Mouse (Mus musculus): ENCODE results near the gene Larp6.

Gene Larp6

DNA sequence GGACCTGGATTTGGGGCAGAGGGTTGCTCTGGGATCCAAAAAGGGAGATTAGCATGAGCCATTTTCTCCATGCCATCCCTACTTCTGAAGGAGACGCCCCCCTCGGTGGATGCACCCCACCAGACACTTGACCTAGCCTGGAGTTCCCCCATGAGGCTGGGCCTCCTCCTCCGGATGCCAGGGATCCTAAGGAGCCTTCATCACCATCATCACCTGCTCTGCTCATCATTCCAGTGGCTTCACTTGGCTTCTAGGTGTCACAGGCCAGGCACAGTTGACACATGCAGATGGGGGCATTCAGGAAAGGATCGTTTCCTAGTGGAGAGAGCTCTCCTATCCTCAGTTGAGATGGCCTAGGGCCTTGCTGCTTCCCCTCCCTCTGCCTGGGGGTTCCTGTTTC lies 827 bp downstream of the Larp6 start:
- in situ Hi-C loops (cut with MboI; ENCODE audit: unreplicated experiment in 2 of 2): loop anchor here in 1 of 2 experiments (25.0 kb wide), 1 partner anchor 1174 kb away; no protein-coding TSS in a partner anchor

DNA sequence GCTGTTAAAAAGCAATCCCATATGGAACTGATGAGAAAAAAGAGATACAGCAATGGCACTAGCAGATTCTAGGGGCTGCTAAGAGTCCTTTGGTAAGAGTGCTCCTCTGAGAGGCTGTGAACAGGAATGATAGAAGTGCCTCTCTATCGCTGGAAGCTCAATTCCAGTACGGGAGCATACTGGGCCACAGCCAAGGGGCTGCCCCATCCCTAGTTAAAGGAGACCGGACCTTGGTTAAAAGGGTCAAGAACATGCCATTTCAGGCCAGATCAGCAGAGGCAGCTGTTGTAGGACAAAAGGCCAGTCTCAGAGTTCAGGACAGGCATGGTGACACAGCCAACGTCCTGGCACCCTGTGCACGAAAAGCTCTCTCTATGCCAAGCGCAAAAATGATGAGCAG lies 1.4 kb downstream of the Larp6 start:
- in situ Hi-C loops (cut with MboI; ENCODE audit: unreplicated experiment in 2 of 2): loop anchor here in 1 of 2 experiments (25.0 kb wide), 1 partner anchor 1173 kb away; no protein-coding TSS in a partner anchor

DNA sequence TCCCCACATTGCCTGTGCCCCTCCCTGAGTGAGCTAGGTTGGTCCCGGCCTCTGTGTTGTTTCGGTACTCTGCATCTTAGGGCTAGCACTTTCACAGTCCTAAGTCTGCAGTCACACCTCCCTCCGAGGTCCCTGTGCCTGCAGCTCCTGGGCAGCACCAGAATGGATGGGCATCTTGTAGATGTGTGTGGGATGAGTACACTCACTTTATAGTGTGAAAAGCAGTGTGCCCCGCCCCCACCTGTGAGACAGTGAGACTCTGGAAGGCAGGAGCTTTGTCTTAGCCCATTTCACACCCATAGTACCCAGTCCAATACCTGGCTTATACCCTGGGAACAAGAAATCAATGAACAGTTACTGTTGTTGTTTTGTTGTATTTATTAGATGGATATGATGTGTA lies 2.5 kb downstream of the Larp6 start:
- in situ Hi-C loops (cut with MboI; ENCODE audit: unreplicated experiment in 2 of 2): loop anchor here in 1 of 2 experiments (25.0 kb wide), 1 partner anchor 1172 kb away; no protein-coding TSS in a partner anchor

DNA sequence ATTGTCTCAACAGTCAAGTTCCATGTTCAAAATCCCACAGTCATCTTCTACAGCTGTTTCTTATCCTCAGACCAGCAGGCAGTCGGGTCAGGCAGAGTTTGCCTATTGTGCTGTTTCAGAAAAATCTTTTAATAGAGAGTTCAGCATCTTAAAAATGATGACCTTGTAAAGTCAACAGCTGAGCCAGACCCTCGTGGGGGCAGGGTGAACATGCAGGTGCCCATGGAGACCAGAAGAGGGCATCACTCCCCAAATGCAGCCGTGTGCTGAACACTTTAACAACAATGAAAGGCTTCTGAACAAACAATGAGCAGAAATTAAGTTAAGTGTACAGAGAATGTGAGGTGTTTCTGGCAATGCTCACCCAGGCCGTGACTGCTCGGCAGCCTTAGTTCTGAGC lies 3.0 kb downstream of the Larp6 start:
- in situ Hi-C loops (cut with MboI; ENCODE audit: unreplicated experiment in 2 of 2): loop anchor here in 1 of 2 experiments (25.0 kb wide), 1 partner anchor 1171 kb away; no protein-coding TSS in a partner anchor

DNA sequence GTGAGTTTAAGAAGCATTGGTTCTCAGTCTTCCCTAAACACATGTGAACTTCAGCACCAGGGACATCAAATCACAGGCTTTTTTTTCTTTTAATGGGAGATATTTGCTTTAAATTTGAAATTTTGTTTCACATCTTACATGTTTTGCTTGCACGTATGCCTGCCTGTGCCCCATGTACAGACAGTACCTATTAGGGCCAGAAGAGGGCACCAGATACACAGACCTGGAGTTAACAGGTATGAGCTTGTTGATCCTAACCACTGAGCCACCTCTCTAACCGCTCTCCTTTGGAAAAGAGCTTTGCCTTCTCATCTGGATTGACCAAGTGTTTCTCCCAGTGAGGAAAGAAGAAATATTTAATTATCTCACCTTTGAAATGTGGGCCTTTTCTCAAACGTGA lies 5.5 kb downstream of the Larp6 start:
- in situ Hi-C loops (cut with MboI; ENCODE audit: unreplicated experiment in 2 of 2): loop anchor here in 1 of 2 experiments (25.0 kb wide), 1 partner anchor 1169 kb away; no protein-coding TSS in a partner anchor

DNA sequence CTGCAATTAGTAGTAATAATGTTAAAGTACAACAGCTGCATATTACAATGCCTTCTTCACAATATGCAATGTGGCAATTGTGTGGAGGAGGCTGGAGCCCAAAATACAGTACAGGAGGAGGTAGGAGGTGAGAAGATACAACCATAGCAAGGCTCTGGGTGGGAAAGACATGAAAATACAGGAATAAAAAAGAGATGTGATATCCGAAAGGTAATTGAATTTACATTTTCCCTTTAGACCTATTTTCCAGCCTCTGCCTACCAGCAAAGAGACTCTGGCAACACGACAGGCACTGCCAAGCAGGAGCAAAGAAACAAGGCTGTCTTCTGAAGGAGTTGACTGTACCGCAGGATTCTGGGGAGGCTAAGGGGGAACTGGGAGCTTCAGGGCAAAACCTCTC lies 6.9 kb downstream of the Larp6 start:
- in situ Hi-C loops (cut with MboI; ENCODE audit: unreplicated experiment in 2 of 2): loop anchor here in 1 of 2 experiments (25.0 kb wide), 1 partner anchor 1168 kb away; no protein-coding TSS in a partner anchor

DNA sequence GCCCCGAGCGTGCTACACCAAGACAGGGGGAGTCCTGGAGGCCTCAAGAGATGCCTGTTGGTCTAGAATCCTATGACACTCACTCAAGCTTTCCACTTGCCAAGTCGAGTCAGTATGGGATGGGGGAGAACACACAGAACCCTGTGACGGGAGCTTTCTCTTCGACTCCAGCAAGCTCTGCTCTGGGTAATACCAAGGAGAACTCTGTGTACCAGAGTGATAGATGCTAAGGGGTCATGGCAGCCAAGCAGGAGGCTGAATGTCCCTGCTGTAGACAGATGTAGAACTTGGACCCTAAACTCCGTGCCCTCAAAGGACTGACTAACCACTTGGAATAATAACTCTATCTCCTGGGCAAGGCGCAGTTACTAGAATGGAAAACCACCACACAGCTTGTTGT lies 12.2 kb downstream of the Larp6 start:
- in situ Hi-C loops (cut with MboI; ENCODE audit: unreplicated experiment in 2 of 2): loop anchor here in 1 of 2 experiments (25.0 kb wide), 1 partner anchor 1162 kb away; no protein-coding TSS in a partner anchor

DNA sequence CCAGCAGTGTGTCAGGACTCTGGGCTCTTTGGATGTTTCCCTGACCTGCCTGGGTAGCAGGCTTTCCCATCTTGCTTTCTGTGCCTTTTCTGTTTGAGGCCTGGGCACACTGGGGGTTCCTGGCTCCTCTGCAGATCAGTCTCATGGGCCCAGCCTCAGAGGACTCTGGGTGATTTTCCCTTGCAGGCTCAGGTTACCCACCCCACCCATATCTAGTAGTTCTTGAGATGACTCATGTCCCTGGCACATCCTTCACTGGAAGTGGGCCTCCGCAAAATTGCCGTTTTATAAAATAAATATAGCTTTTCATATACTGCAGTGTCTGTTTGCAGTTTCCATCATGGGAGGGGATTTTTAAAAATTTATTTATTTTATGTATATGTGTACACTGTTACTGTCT lies 21.5 kb downstream of the Larp6 start:
- in situ Hi-C loops (cut with MboI; ENCODE audit: unreplicated experiment in 2 of 2): no loop called here

DNA sequence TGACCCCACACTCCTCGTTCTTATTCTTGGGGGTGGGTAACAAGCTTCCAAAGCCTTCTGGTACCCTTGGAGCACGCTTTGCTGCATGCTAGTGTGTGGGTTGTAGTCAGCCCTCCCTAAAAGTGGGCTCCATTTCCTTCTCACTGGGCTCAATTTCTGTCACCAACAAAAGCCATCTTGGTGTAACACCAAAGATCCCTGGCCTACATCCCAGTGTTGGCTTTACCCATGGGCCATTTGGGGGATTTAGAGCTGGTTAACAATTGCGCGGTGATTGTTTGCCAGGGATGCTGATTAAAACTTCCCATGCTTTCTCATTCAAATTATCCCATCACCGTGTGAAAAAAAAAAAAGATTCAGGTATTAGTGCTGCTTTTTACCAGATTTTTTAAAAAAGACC lies 26.3 kb downstream of the Larp6 start:
- in situ Hi-C loops (cut with MboI; ENCODE audit: unreplicated experiment in 2 of 2): no loop called here

DNA sequence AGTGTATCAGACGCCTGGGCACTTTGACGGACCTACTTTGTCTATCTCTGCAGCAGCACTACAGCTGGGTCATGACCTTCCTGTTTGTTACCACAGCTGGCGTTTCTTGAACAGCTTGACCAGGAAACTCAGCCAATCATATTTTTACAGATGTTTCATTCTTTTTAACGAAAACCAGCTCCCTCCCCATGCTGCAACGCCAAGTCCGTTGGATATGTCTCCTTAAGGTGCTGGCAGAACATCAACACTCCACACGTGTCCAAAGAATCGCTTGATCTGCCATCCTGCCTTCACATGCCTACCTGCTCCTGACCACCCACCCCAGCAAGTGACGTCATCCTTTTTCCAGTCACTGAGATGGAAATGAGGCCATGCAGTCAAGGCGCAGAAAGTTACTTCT lies 28.6 kb downstream of the Larp6 start:
- in situ Hi-C loops (cut with MboI; ENCODE audit: unreplicated experiment in 2 of 2): no loop called here

DNA sequence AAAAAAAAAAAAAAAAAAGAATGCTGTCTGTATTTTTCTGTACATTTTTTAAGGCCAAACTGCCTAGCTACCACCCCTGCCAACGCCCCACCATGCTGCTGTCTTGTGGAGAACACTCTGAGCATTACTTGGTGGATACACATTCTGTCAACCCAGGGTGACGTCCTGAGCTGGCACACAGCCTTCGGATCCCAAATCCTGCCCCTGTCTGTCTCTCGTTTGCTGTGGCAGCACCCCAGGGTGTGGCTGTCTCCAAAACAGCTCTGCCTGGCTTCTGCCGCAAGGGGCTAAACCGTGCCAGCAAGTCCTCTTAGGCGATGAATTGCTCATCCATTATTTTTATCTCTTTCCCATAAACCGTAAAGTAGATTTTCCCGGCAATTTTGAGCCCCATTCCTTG lies 29.7 kb downstream of the Larp6 start:
- in situ Hi-C loops (cut with MboI; ENCODE audit: unreplicated experiment in 2 of 2): no loop called here

DNA sequence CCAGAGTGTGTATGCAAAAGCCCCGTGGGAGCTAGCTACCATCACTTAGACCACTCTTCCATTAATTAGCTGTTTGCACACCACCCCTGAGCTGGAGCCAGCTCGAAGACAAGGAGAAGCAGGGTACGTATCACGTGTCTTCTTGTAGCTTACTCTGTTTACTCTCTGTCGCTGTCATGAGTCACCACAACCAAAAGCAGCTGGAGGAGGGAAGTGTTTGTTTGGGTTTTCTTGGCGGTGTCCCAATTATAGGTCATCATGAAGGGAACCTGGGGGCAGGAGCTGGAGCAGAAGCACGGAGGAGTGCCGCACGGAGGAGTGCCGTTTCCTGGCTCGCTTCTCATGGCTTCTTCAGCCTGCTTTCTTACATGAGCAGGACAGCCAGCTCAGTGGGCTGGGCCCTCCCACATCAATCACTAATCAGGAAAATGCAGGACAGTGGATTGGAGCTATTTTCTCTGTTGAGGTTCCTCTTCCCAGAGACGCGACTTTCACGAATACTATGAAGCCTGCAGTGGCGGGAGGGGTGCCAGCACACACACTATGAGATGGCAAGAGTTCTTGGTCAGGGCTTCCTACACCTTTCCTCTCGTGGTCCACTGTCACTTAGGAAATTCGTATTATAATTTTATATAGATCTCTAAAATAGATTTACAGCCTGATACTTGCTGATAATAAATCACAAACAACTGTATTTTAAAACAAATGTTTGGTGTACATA lies 30.6 kb downstream of the Larp6 start:
- in situ Hi-C loops (cut with MboI; ENCODE audit: unreplicated experiment in 2 of 2): no loop called here

DNA sequence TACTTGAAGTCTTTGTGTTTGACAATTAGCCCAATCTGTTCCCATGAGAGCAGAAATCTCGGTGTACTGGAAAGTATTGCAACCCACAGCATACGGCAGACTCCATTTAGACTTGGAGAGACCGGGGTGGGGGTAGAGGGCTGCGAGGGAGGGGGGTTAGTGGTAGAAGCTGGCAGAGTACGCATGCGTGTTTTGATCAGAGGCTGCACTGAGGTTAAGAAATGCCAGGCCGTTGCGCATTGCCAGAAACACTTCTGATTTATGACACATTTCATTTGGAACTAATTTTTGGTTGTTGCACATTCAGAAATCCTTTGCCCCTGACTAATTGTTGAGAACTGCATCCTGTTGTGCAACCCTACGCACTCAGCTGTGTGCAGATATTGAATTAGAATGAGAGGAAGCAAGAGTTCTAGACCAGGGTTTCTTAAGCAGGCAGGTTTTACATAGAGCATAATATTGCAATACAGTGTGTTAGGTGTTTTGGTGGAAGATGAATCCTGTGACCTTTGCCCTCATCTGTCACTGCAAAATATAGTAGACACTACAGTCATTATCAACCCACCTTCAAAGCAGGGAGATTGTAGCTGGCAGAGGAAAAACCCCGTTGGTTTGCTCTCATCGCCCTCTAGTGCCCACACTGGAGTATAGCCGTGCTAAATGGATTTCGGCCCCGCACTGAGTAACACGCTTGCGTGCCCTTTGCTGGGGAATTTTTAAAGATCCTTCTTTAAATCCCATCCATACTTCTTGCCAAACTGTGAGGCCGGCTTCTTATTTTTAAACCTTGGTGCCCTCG lies 31.6 kb downstream of the Larp6 start:
- in situ Hi-C loops (cut with MboI; ENCODE audit: unreplicated experiment in 2 of 2): no loop called here

DNA sequence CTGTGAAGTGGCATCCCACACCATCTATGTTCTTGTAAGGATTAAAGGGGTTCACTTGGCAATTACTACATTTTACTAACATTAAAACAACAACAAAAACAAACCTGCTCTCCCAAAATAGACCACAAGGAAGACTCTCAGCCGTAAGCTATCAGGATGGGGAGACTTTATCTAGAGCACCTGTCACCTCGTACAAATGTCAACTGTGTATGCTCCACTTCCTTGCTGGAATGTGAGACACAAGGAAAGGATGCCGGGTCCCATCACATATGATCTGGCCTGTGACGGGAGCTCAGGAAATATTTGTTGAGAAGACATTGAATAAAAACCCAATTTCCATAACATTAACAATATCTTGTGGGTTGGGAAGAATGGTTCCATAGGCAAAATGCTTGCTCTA lies 32.2 kb downstream of the Larp6 start:
- in situ Hi-C loops (cut with MboI; ENCODE audit: unreplicated experiment in 2 of 2): no loop called here

DNA sequence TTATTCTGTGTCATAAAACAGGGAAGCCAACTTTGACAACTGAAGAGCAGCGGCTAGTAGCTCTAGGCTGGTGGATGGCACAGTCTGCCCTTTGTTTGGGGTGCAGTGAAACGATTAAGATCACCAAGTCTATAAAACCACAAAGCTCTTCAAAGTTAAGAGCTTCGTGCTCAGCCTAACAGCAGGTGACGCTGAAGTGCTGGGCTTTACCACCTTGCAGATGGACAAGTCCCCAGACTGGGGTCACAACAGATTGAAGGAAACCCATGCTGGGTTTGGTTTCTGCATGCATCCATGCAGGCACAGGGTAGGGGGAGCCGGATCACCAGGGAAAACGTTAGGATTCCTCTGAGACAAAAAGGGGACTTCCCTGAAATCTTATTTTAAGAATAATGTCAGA lies 33.8 kb downstream of the Larp6 start:
- in situ Hi-C loops (cut with MboI; ENCODE audit: unreplicated experiment in 2 of 2): no loop called here

DNA sequence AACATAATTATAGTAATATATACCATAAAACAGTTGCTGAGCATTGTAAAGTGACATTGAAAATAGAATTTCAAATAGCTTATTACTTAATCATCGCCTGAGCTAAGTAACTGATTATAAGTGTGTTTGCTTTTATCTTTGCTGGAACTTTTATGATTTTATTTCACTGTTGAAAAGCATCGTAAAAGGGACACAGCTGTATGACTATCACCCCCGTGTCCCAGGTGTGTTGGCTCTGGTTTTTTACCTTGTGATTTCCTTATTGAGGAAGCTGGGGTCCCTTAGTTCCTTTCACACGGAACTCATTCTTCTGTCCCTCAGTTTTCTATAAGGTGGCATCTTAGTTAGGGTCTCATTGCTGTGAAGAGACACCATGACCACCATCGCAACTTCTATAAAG lies 34.9 kb downstream of the Larp6 start:
- in situ Hi-C loops (cut with MboI; ENCODE audit: unreplicated experiment in 2 of 2): no loop called here

DNA sequence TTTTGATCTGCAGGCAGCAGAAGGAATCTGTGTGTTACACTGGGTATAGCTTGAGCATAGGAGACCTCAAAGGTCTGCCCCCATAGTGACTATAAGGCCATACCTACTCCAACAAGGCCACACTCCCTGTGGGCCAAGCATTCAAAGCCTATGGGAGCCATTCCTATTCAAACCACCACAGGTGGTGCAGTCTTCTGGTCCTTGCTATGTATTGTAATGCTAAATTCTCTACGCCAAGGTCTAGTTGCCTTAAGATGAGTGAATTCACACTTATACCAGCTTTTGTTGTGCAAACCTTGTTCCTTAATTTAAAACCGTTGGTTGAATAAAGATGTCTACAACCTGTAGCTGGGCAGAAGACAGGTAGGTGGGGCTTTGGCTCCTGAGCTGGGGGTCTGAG lies 35.4 kb downstream of the Larp6 start:
- in situ Hi-C loops (cut with MboI; ENCODE audit: unreplicated experiment in 2 of 2): no loop called here

DNA sequence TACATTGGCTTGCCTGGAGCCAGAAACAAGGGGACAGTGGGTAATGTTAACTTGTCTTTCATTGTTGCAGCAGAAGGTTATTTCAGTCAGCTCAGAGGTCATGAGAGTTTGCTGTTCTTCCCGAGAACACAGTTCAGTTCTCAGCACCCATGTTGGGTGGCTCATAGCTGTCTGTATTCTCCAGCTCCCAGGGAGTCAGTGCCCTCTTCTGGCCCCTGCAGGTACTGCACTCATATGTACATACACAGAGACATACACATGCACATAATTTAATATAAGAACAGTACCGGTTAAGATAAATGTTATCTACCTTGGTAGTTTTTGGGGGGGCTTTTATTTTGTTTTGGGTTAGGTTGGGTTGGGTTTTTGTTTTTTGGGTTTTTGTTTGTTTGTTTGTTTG lies 36.3 kb downstream of the Larp6 start:
- in situ Hi-C loops (cut with MboI; ENCODE audit: unreplicated experiment in 2 of 2): no loop called here

DNA sequence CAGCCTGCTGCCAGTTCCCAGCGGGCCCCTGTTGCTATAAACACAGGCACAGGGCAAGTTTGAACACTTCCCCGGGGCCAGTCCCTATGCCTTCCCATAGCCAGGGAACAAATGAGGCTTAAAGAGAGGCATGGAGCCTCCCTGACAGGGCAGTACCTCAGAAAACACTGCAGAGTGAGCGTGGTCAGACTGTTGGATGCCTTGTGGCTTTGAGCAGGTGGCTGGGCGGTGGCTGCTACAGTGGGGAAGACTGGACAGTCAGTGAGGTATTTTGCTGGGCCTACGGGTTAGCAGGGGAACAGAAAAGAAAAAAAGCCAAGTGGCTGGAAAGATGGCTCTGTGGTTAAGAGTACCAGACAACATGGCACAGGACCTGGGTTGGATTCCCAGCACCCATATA lies 38.3 kb downstream of the Larp6 start:
- in situ Hi-C loops (cut with MboI; ENCODE audit: unreplicated experiment in 2 of 2): loop anchor here in 1 of 2 experiments (10.0 kb wide), 1 partner anchor 1144 kb away; no protein-coding TSS in a partner anchor

DNA sequence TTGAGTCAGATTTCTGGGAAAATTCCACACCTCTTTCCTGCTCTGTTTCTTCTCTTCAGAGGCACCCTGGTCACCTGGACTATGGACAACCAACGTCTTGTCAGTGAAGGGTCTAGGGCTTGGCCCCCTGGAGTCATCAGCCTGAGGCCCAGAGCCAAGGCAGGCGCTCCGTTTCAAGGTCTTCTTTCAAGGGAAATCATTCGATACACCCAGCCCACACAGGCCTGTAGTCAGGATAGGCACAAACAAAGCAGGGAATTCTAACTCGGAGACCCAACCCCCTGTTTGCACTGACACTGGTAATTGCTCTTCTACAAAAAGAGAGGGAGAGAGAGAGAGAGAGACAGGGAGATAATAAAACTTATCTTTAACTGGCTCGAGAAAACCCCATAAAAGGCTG lies 39.2 kb downstream of the Larp6 start:
- in situ Hi-C loops (cut with MboI; ENCODE audit: unreplicated experiment in 2 of 2): loop anchor here in 1 of 2 experiments (10.0 kb wide), 1 partner anchor 1143 kb away; no protein-coding TSS in a partner anchor

DNA sequence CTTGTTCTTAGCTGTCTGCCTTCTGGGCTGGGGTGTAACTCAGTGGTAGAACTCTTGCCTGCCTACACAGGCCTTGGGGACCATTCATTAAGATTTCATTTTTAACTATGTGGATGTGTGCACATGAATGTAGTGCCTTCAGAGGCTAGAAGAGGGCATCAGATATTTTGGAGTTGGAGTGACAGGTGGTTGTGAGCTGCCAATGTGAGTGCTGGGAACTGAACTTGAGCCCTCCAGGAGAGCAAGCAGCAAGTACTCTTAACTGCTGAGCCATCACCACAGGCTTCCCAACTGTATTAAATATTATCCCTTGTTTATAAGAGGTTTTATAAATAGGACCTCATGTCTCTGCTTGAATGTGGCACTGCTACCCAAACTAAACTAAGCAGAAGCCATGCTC lies 39.8 kb downstream of the Larp6 start:
- in situ Hi-C loops (cut with MboI; ENCODE audit: unreplicated experiment in 2 of 2): loop anchor here in 1 of 2 experiments (10.0 kb wide), 1 partner anchor 1142 kb away; no protein-coding TSS in a partner anchor
